Mouse (Mus musculus): ENCODE data around the gene Pabpc1l. TPM values are rescaled to one million over a fixed set of nuclear protein-coding genes. Genes with fewer than 3 reads are reported as not detected.

Pabpc1l gene
- polyA plus RNA-seq, 1 experiment from 2014 or later: 2.1 TPM

DNA sequence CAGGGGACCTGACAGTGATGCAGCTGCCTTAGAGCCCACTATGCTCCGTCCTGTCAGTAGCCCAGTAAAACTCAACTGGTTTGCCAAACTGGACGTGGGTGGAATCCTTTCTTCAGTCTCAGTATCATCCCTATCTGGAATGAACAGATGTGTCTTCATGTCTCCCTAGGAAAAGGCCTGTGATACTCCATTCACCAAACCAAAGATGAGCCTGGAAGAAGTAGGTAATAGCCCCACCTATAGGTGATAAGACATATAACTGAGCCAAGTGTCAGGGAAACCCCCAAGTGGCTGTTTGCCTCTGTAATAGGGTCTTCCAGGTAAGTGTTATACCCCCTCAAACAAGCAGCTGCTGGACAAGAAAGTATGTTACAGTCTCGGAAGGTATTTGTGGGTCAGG is 6.3 kb upstream of the Pabpc1l start:
- Histone ChIP-seq H3K27ac (ENCODE audit: low read depth, low read length) (no peak overlapping the region), H3K27me3 (replicated peaks; ENCODE audit: control insufficient read depth, insufficient read depth, low read length) (no peaks in the 10 kb centered on the region), H3K4me2 (ENCODE audit: low read length) (no peak overlapping the region), H3K36me3 (ENCODE audit: control insufficient read depth, insufficient read depth, low read length) (peaks cover 37% of the 10 kb centered on the region), H3K9ac (ENCODE audit: low read depth, low read length) (no peak overlapping the region), H3K9me3 (ENCODE audit: control insufficient read depth, low read length) (no peaks in the 10 kb centered on the region), H3K4me1 (ENCODE audit: control insufficient read depth, insufficient read depth, low read depth, low read length) (no peaks in the 10 kb centered on the region), H3K4me3 (ENCODE audit: low read length) (no peak overlapping the region)
- 0 out of 2 replicates have a peak, but pooled peaks have one; percentile 9 for ATAC-seq
- WGBS: 95% methylated on average over 3 of the region's 3 CpGs

DNA sequence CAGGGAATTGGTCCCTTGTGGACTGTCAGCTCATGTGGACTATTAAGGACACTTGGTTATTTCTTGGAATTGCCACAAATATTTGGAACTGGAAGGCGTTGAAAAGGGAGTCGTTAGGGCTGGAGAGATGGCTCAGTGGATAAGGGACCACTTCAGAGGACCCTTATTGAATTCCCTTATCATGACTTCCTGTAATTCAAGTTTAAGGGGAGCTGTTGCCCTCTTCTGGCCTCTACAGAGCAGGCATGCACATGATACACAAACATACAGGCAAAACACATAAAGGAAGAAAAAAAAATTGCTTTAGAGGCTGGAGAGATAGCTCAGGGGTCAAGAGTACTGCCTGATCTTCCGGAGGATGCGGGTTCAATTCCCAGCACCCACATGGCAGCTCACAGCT is 5.3 kb upstream of the Pabpc1l start:
- Histone ChIP-seq H3K9ac (ENCODE audit: low read depth, low read length) (no peak overlapping the region), H3K36me3 (ENCODE audit: control insufficient read depth, insufficient read depth, low read length) (peaks cover 37% of the 10 kb centered on the region), H3K4me2 (ENCODE audit: low read length) (no peak overlapping the region), H3K27me3 (replicated peaks; ENCODE audit: control insufficient read depth, insufficient read depth, low read length) (no peaks in the 10 kb centered on the region), H3K4me1 (ENCODE audit: control insufficient read depth, insufficient read depth, low read depth, low read length) (no peaks in the 10 kb centered on the region), H3K9me3 (ENCODE audit: control insufficient read depth, low read length) (no peaks in the 10 kb centered on the region), H3K4me3 (ENCODE audit: low read length) (no peak overlapping the region), H3K27ac (ENCODE audit: low read depth, low read length) (no peak overlapping the region)
- ATAC-seq: no peak
- 94% methylated on average over 4 of the region's 4 CpGs for WGBS

DNA sequence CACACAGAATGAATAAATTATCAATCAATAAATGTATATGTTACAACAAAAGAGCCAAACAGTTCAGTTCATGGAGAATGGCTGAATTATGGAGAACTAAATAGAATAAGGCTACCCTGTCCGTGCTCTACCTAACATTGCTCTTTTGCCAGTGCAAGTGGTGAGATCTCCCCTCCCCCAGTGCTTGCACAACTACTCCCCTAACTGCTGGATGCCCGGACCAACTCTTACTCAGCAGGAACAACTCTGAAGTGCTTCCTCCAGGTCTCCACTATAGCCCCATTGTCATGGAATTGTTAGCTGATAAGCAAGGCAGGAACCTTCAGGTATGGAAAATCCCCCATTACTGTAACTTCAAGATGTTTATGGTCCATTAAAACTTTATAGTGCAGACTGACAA is 3.1 kb upstream of the Pabpc1l start:
- WGBS: 56% methylated on average over 2 of the region's 2 CpGs
- H3K36me3 ChIP-seq (ENCODE audit: control insufficient read depth, insufficient read depth, low read length): peaks cover 18% of the 10 kb centered on the region
- no peaks in the 10 kb centered on the region for H3K4me1 ChIP-seq (ENCODE audit: control insufficient read depth, insufficient read depth, low read depth, low read length)
- no peak overlapping the region for H3K4me2 ChIP-seq (ENCODE audit: low read length)
- no peaks in the 10 kb centered on the region for H3K9me3 ChIP-seq (ENCODE audit: control insufficient read depth, low read length)
- H3K9ac ChIP-seq (ENCODE audit: low read depth, low read length): no peak overlapping the region
- no peak for ATAC-seq
- no peak overlapping the region for H3K27ac ChIP-seq (ENCODE audit: low read depth, low read length)
- H3K4me3 ChIP-seq (ENCODE audit: low read length): no peak overlapping the region
- no peaks in the 10 kb centered on the region for H3K27me3 ChIP-seq (replicated peaks; ENCODE audit: control insufficient read depth, insufficient read depth, low read length)

DNA sequence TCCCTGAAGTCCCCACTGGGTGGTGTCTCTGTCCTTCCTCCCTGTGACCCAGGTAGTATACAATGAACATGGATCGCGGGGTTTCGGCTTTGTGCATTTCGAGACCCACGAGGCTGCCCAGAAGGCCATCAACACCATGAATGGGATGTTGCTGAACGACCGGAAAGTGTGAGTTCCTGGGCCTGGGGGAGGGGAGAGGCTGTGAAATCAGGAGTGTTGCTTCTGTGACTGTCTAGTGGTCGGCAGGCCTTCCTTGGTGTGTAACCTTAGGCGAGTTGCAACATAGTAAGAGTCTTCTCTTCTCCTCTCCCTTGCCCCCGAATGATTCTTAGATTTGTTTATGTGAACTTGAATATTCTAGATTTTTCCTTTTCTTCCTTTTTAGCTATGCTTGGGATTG is 5.9 kb downstream of the Pabpc1l start:
- no peaks in the 10 kb centered on the region for H3K27me3 ChIP-seq (replicated peaks; ENCODE audit: control insufficient read depth, insufficient read depth, low read length)
- H3K36me3 ChIP-seq (ENCODE audit: control insufficient read depth, insufficient read depth, low read length): no peaks in the 10 kb centered on the region
- no peak overlapping the region for H3K27ac ChIP-seq (ENCODE audit: low read depth, low read length)
- no peak overlapping the region for H3K4me2 ChIP-seq (ENCODE audit: low read length)
- WGBS: 85% methylated on average over 10 of the region's 10 CpGs
- no peaks in the 10 kb centered on the region for H3K4me1 ChIP-seq (ENCODE audit: control insufficient read depth, insufficient read depth, low read depth, low read length)
- H3K9ac ChIP-seq (ENCODE audit: low read depth, low read length): no peak overlapping the region
- H3K9me3 ChIP-seq (ENCODE audit: control insufficient read depth, low read length): no peaks in the 10 kb centered on the region
- ATAC-seq: no peak
- no peak overlapping the region for H3K4me3 ChIP-seq (ENCODE audit: low read length)

DNA sequence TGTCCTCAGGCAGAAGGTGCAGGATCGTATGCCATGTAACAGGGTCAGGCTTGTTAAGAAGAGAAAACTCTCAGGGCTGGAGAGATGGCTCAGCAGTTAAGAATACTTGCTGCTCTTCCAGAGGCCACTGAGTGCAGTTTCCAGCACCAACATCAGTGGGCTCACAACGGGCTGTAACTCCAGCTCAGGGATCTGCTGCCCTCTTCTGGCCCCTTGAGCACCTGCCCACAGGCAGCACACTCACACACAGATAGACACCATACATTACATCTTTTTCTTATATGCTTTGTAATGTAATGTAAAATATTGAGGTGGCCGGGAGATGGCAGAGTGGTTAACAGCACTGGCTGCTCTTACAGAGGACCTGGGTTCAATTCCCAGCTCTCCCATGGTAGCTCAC is 7.7 kb downstream of the Pabpc1l start:
- Histone ChIP-seq H3K4me2 (ENCODE audit: low read length) (no peak overlapping the region), H3K9ac (ENCODE audit: low read depth, low read length) (no peak overlapping the region), H3K9me3 (ENCODE audit: control insufficient read depth, low read length) (no peaks in the 10 kb centered on the region), H3K27ac (ENCODE audit: low read depth, low read length) (no peak overlapping the region), H3K27me3 (replicated peaks; ENCODE audit: control insufficient read depth, insufficient read depth, low read length) (no peaks in the 10 kb centered on the region), H3K36me3 (ENCODE audit: control insufficient read depth, insufficient read depth, low read length) (no peaks in the 10 kb centered on the region), H3K4me1 (ENCODE audit: control insufficient read depth, insufficient read depth, low read depth, low read length) (no peaks in the 10 kb centered on the region), H3K4me3 (ENCODE audit: low read length) (no peak overlapping the region)
- WGBS: 89% methylated on average over 3 of the region's 3 CpGs
- ATAC-seq: no peak

DNA sequence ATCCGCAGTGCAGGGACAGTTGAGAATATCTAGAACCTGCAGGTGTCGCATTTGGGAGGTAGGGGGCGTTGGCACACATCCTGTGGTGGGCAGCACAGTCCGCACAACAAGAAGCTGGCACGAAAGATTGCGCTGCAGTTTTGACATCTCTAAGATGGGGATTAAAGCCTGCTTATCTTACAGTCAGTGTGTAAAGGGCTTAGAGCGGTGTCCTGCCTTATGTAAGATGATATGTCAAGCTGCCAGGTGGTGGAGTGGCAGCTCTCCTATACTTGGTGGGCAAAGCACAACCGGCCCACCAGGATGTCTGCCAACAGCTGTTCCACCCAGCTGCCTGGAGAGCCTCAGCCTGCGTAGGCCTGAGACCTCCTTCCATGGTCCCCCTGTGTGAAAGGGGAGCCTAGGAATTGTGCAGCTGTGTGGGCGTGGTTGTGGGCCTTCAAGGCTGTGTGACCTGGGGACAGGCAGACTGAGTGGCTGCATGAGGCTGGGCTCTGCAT is 11.3 kb downstream of the Pabpc1l start:
- Histone ChIP-seq H3K4me3 (ENCODE audit: low read length) (no peak overlapping the region), H3K4me1 (ENCODE audit: control insufficient read depth, insufficient read depth, low read depth, low read length) (no peaks in the 10 kb centered on the region), H3K4me2 (ENCODE audit: low read length) (no peak overlapping the region), H3K36me3 (ENCODE audit: control insufficient read depth, insufficient read depth, low read length) (no peaks in the 10 kb centered on the region), H3K9me3 (ENCODE audit: control insufficient read depth, low read length) (no peaks in the 10 kb centered on the region), H3K9ac (ENCODE audit: low read depth, low read length) (no peak overlapping the region), H3K27ac (ENCODE audit: low read depth, low read length) (no peak overlapping the region), H3K27me3 (replicated peaks; ENCODE audit: control insufficient read depth, insufficient read depth, low read length) (no peaks in the 10 kb centered on the region)
- WGBS: 54% methylated on average over 10 of the region's 10 CpGs
- ATAC-seq: peak; percentile 45; the same call in 1 of the 2 replicates

DNA sequence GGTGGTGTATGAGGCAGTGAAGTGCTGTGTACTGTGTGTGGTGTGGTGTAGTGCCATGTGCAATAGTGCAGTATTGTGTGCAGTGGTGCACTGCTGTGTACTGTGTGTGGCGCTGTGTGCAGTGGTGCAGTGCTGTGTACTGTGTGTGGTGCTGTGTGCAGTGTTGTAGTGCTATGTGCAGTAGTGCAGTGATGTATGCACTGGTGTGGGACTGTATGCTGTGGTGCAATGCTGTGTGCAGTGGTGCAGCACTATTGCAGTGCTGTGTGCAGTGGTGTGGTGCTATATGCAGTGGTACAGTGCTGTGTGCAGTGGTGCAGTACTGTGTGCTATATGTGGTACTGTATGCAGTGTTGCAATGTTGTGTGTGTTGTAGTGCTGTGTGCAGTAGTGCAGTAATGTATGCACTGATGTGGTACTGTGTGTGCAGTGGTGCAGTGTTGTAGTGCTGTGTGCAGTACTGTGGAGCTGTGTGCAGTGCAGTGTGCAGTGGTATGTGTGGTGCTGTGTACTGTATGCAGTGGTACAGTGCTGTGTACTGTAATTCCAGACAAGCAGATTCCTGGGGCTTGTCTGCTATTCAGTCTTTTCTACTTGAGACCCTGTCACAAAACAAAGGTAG is 13.3 kb downstream of the Pabpc1l start:
- no peaks in the 10 kb centered on the region for H3K36me3 ChIP-seq (ENCODE audit: control insufficient read depth, insufficient read depth, low read length)
- H3K4me3 ChIP-seq (ENCODE audit: low read length): no peak overlapping the region
- no peak overlapping the region for H3K27ac ChIP-seq (ENCODE audit: low read depth, low read length)
- H3K27me3 ChIP-seq (replicated peaks; ENCODE audit: control insufficient read depth, insufficient read depth, low read length): no peaks in the 10 kb centered on the region
- no peak overlapping the region for H3K4me2 ChIP-seq (ENCODE audit: low read length)
- no peaks in the 10 kb centered on the region for H3K9me3 ChIP-seq (ENCODE audit: control insufficient read depth, low read length)
- no peak overlapping the region for H3K9ac ChIP-seq (ENCODE audit: low read depth, low read length)
- no peaks in the 10 kb centered on the region for H3K4me1 ChIP-seq (ENCODE audit: control insufficient read depth, insufficient read depth, low read depth, low read length)
- ATAC-seq: no peak
- 93% methylated on average over 1 of the region's 1 CpGs for WGBS

DNA sequence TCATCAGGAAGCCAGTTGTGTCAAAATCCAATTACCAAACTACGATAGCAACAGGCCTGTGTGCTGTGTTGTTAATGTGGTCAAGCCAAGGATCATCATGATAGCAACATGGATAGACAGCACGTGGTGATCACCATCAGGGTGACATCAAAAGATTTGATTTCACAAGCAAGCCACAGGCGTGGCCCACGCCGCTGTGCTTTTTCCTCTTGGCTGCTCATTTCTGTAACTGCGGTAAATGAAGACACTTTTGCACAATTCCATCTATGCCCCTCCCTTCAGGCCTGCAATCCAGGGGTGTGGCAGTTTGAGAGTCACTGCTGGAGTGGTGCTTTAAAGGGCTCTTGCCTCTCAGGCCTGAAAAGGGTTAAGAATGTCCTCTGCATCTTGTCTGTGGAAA is 15.7 kb downstream of the Pabpc1l start:
- Histone ChIP-seq H3K27me3 (replicated peaks; ENCODE audit: control insufficient read depth, insufficient read depth, low read length) (no peaks in the 10 kb centered on the region), H3K4me1 (ENCODE audit: control insufficient read depth, insufficient read depth, low read depth, low read length) (no peaks in the 10 kb centered on the region), H3K4me2 (ENCODE audit: low read length) (no peak overlapping the region), H3K9me3 (ENCODE audit: control insufficient read depth, low read length) (no peaks in the 10 kb centered on the region), H3K36me3 (ENCODE audit: control insufficient read depth, insufficient read depth, low read length) (no peaks in the 10 kb centered on the region), H3K4me3 (ENCODE audit: low read length) (no peak overlapping the region), H3K9ac (ENCODE audit: low read depth, low read length) (no peak overlapping the region), H3K27ac (ENCODE audit: low read depth, low read length) (no peak overlapping the region)
- 88% methylated on average over 6 of the region's 6 CpGs for WGBS
- ATAC-seq: no peak

DNA sequence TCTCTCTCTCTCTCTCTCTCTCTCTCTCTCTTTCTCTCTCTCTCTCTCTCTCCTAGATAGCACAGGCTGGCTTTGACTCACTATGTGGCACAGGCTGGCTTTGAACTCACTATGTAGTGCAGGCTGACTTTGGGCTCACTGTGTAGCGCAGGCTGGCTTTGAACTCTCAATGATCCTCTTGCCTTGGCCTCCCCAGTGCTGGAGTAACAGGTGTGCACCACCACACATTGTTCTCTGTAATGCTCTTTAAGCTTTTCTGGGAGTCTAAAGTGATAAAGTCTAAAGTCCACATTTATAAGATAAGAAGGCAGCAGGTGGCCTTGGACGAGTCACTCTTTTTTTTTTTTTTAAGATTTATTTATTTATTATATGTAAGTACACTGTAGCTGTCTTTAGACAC is 16.3 kb downstream of the Pabpc1l start:
- no peak for ATAC-seq
- H3K27ac ChIP-seq (ENCODE audit: low read depth, low read length): no peak overlapping the region
- no peak overlapping the region for H3K4me3 ChIP-seq (ENCODE audit: low read length)
- 85% methylated on average over 2 of the region's 2 CpGs for WGBS
- no peak overlapping the region for H3K4me2 ChIP-seq (ENCODE audit: low read length)
- H3K9ac ChIP-seq (ENCODE audit: low read depth, low read length): no peak overlapping the region
- H3K36me3 ChIP-seq (ENCODE audit: control insufficient read depth, insufficient read depth, low read length): no peaks in the 10 kb centered on the region
- no peaks in the 10 kb centered on the region for H3K27me3 ChIP-seq (replicated peaks; ENCODE audit: control insufficient read depth, insufficient read depth, low read length)
- H3K9me3 ChIP-seq (ENCODE audit: control insufficient read depth, low read length): no peaks in the 10 kb centered on the region
- no peaks in the 10 kb centered on the region for H3K4me1 ChIP-seq (ENCODE audit: control insufficient read depth, insufficient read depth, low read depth, low read length)

All from hindbrain, embryonic 16.5 days (tissue).